Mouse (Mus musculus): ENCODE measurements around the gene Ssna1. TPM values are rescaled to one million over a fixed set of nuclear protein-coding genes. Genes with fewer than 3 reads are reported as not detected.

Ssna1 gene
- polyA plus RNA-seq (2012; rRNA removed), result 44.6 and 56.3 TPM in 2 replicates

GRCm38 (mm10) chr2:25271827-25272511 lies at the start of gene Ssna1, which contains the start of gene Anapc2:
Ssna1 (minus strand) TSS chr2:25272438.
Anapc2 (plus strand) TSS chr2:25272478.
- DNase-seq (ENCODE audit: low read depth), result peak; percentile 62

- no peak for DNase-seq (ENCODE audit: low read depth)
These were observed 47.8 kb upstream of the Ssna1 start for GRCm38 (mm10) chr2:25320084-25320483.

- DNase-seq (ENCODE audit: low read depth), result no peak
These were observed 46.9 kb upstream of the Ssna1 start, which contains the start of gene Grin1 for GRCm38 (mm10) chr2:25318971-25319773. Grin1 (minus strand) TSS chr2:25319187.

GRCm38 (mm10) chr2:25318119-25318966 lies 46.1 kb upstream of the Ssna1 start:
- no peak for DNase-seq (ENCODE audit: low read depth)

GRCm38 (mm10) chr2:25311491-25311891 lies 39.3 kb upstream of the Ssna1 start:
- DNase-seq (ENCODE audit: low read depth), result no peak

GRCm38 (mm10) chr2:25310969-25311368 lies 38.7 kb upstream of the Ssna1 start:
- no peak for DNase-seq (ENCODE audit: low read depth)

- DNase-seq (ENCODE audit: low read depth), result no peak
These were observed 37.9 kb upstream of the Ssna1 start for GRCm38 (mm10) chr2:25310180-25310579.

- DNase-seq (ENCODE audit: low read depth), result no peak
These were observed 33.5 kb upstream of the Ssna1 start for GRCm38 (mm10) chr2:25305587-25306359.

GRCm38 (mm10) chr2:25304657-25305541 lies 32.7 kb upstream of the Ssna1 start:
- no peak for DNase-seq (ENCODE audit: low read depth)

GRCm38 (mm10) chr2:25303931-25304656 lies 31.9 kb upstream of the Ssna1 start:
- no peak for DNase-seq (ENCODE audit: low read depth)

- DNase-seq (ENCODE audit: low read depth), result no peak
These were observed 31.2 kb upstream of the Ssna1 start for GRCm38 (mm10) chr2:25303452-25303851.

- DNase-seq (ENCODE audit: low read depth), result no peak
These were observed 25.8 kb upstream of the Ssna1 start for GRCm38 (mm10) chr2:25298046-25298445.

- no peak for DNase-seq (ENCODE audit: low read depth)
These were observed 24.9 kb upstream of the Ssna1 start for GRCm38 (mm10) chr2:25297093-25297492.

- no peak for DNase-seq (ENCODE audit: low read depth)
These were observed 21.5 kb upstream of the Ssna1 start for GRCm38 (mm10) chr2:25293706-25294105.

- DNase-seq (ENCODE audit: low read depth), result no peak
These were observed 20.6 kb upstream of the Ssna1 start for GRCm38 (mm10) chr2:25292856-25293255.

- DNase-seq (ENCODE audit: low read depth), result no peak
These were observed 19.9 kb upstream of the Ssna1 start for GRCm38 (mm10) chr2:25292054-25292544.

GRCm38 (mm10) chr2:25291184-25292053 lies 19.2 kb upstream of the Ssna1 start:
- DNase-seq (ENCODE audit: low read depth), result no peak

GRCm38 (mm10) chr2:25290816-25291130 lies 18.5 kb upstream of the Ssna1 start:
- no peak for DNase-seq (ENCODE audit: low read depth)
